Mouse (Mus musculus): Measurements from ENCODE around the gene Sucla2.

GRCm38 (mm10) chr14:73503237-73503933, 21.7 kb upstream of the Sucla2 start:
- no peak for TF ChIP-seq CTCF (IDR thresholded peaks at IDR 0.05; ENCODE audit: low read depth, low read length)
- TF ChIP-seq EP300 (IDR thresholded peaks at IDR 0.05; ENCODE audit: insufficient read depth, low read depth, low read length) = no peak
- no peak for TF ChIP-seq POLR2A (IDR thresholded peaks at IDR 0.05; ENCODE audit: insufficient read depth, low read length)
